Mouse (Mus musculus) naive thymus-derived CD4-positive, alpha-beta T cell, adult 2 months (primary cell): ENCODE measurements around the gene Vmn1r58.
"Not testable (repeated sequence)": the region's sequence is repeated elsewhere in the genome, so short reads cannot be mapped to it uniquely, and the experiment has no call there.

Source experiments
- DNase-seq: peaks from one replicate; pipeline ENCODE4 v3.0.0-alpha.2; 2011; ENCODE audit warnings: low read depth

Gene Vmn1r58

DNA sequence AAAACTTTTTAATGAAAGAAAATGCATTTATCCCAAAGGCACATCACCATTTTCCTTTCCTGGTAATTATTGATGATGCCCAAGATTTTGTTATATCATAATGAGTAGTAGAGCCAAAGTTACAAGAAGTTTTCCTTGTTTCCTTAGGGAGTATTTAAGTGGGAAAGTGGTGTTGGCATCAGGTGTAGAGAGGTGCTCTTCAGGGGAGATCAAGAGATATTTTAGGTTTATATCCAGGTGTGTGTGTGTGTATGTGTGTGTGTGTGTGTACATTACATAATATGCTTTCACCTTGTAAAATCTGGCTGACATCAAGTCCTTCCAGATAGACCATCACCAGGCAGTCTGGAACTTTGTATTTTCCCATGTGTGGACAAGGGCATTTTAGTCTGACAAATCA lies at the start of gene Vmn1r58:
Vmn1r58 (minus strand) TSS at position 101 of the 400 bp plus-strand sequence.
- not testable (repeated sequence) for DNase-seq

DNA sequence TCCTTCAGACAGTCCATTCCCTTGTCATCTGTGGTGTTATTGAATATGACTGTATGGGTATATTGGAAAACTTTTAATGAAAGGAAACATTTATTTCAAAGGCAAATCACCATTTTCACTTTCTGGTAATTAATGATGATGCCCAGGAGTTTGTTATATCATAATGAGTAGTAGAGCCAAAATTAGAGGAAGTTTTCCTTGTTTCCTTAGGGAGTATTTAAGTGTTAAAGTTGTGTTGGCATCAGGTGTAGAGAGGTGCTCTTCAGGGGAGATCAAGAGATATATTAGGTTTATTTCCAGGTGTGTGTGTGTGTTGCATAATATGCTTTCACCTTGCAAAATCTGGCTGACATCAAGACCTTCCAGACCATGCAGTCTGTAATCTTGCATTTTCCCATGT lies 43.5 kb upstream of the Vmn1r58 start, which contains the start of gene Vmn1r59:
Vmn1r59 (minus strand) TSS at position 101 of the 400 bp plus-strand sequence.
- DNase-seq, result no peak

DNA sequence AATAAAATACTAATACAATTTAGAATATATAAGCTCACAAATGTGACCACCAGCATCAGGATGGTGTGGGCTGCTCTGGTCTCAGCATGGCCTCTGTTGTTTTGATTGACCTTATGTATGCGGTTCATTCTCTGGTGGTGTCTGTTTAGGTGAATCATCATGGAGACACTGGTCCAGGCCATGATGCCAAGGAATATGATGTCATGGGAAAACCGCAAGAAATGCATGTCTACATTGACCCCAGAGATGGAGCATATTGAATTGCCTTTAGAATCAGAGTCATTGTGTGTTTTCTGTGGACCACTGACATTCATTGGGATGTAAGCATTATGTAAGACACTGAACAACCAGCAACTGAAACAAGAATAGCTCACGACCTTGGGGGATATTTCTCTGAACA lies 40.8 kb upstream of the Vmn1r58 start:
- not testable (repeated sequence) for DNase-seq

DNA sequence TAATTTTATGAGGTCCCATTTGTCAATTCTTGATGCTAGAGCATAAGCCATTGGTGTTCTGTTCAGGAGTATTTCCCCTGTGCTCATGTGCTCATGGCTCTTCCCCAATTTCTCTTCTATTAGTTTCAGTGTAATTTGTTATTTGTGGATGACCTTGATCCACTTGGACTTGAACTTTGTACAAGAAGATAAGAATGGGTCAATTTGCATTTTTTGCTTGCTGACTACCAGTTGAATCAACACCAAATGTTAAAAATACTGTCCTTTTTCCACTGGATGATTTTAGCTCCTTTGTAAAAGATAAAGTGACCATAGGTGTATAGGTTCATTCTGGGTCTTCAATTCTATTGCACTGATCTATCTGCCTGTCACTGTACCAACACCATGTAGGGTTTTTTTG lies 35.4 kb upstream of the Vmn1r58 start:
- DNase-seq, result no peak

DNA sequence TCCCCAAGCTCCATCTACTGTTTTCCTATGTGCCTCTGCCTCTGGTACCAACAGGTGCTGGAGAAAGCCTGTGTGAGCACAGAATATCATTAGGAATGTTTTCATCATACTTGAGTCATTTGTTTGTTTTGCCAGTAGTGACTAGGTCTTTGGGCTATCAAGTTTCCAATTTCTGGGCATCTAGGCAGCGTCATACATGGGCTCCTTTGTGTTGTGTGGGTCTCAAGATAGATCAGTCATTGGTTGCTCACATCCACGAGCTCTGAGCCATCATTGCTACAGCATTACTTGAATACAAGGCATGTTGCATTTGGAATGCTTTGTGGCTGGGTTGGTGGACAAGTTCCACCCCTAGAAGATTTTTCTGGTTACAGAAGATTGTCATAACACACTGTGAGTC lies 7.0 kb downstream of the Vmn1r58 start:
- no peak for DNase-seq

DNA sequence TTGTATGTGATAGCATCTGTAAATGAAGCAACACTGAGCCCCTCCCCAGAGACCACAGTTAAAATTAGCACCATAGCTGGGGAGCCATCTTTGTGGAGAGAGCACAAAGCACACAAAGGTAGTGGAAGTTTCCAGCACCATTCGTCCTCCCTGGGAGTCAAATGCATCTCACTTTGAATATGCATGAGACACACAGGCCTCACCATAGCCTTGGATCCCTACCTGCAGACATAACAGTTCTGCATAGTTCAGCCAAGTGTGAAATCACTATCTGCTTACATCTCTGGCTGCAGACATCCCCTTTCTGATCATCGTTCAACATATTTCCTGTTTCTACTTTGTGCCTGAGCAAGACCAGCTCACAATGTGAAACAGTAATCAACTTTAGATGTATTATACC lies 46.5 kb downstream of the Vmn1r58 start:
- no peak for DNase-seq

DNA sequence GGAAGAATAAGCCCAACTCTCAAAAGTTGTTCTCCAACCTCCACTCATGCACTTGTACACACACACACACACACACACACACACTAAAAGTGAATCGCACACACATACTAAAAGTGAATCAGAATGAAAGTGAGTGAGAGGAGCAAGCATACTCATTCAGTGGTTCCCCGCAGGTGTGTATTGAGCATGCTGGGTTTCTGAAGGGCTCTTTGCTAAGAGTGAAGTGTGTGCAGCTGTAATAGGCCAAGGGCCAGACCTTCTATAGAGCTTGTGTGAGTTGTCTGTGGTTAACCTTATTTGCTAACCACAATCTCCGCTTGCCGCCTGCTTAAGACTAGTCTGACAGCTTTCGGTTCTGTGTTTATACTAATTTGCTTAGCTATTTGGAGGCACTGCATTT lies 49.6 kb downstream of the Vmn1r58 start:
- peak; percentile 10 for DNase-seq
